Mouse (Mus musculus): ENCODE data around the gene Gba2.
A peak's percentile ranks its signal among the peaks of the same experiment; 100 is the strongest.
"Not testable (repeated sequence)": the region's sequence is repeated elsewhere in the genome, so short reads cannot be mapped to it uniquely, and the experiment has no call there.

The Gba2 gene

GRCm38 (mm10) chr4:43578376-43579204 lies at the start of gene Gba2, which contains the start of gene Rgp1:
TSS of gene Gba2 (minus strand) at chr4:43578873.
TSS of gene Rgp1 (plus strand) at chr4:43578715.
- peak; percentile 92 to 94 for DNase-seq

GRCm38 (mm10) chr4:43620146-43620778 lies 41.6 kb upstream of the Gba2 start:
- DNase-seq: no peak

GRCm38 (mm10) chr4:43613060-43613730 lies 34.5 kb upstream of the Gba2 start:
- DNase-seq: no peak

GRCm38 (mm10) chr4:43612534-43612933 lies 33.9 kb upstream of the Gba2 start:
- no peak for DNase-seq

- no peak for DNase-seq
Observed at GRCm38 (mm10) chr4:43604751-43605685, 26.3 kb upstream of the Gba2 start.

- DNase-seq: no peak
Observed at GRCm38 (mm10) chr4:43604099-43604498, 25.4 kb upstream of the Gba2 start.

GRCm38 (mm10) chr4:43600195-43600934 lies 21.7 kb upstream of the Gba2 start:
- no peak for DNase-seq

- DNase-seq: no peak
Observed at GRCm38 (mm10) chr4:43598650-43599380, 20.1 kb upstream of the Gba2 start.

GRCm38 (mm10) chr4:43598200-43598599 lies 19.5 kb upstream of the Gba2 start:
- no peak for DNase-seq

GRCm38 (mm10) chr4:43596597-43596996 lies 17.9 kb upstream of the Gba2 start:
- DNase-seq: not testable (repeated sequence)

GRCm38 (mm10) chr4:43593453-43593852 lies 14.8 kb upstream of the Gba2 start:
- no peak for DNase-seq

GRCm38 (mm10) chr4:43591961-43592360 lies 13.3 kb upstream of the Gba2 start:
- no peak for DNase-seq

- no peak for DNase-seq
Observed at GRCm38 (mm10) chr4:43591543-43591942, 12.9 kb upstream of the Gba2 start.

GRCm38 (mm10) chr4:43587681-43588080 lies 9.0 kb upstream of the Gba2 start:
- no peak for DNase-seq

- no peak for DNase-seq
Observed at GRCm38 (mm10) chr4:43586411-43586810, 7.7 kb upstream of the Gba2 start.

- no peak for DNase-seq
Observed at GRCm38 (mm10) chr4:43585682-43586081, 7.0 kb upstream of the Gba2 start.

- no peak for DNase-seq
Observed at GRCm38 (mm10) chr4:43584444-43585416, 6.1 kb upstream of the Gba2 start, which contains the start of gene Msmp. TSS of gene Msmp (minus strand) at chr4:43584494.

- DNase-seq: no peak
Observed at GRCm38 (mm10) chr4:43583421-43583820, 4.7 kb upstream of the Gba2 start.

- DNase-seq: no peak
Observed at GRCm38 (mm10) chr4:43582241-43582640, 3.6 kb upstream of the Gba2 start.

GRCm38 (mm10) chr4:43581381-43581780 lies 2.7 kb upstream of the Gba2 start:
- no peak for DNase-seq
